Mouse (Mus musculus) ES-Bruce4 (cell line): ENCODE measurements around the gene 1700037H04Rik.

Source experiments
- CTCF ChIP-seq: IDR thresholded peaks from one replicate; pipeline ENCODE4 v1.8.1; 2011; ENCODE audit warnings: low read depth, low read length
- POLR2A ChIP-seq: IDR thresholded peaks from one replicate; pipeline ENCODE4 v1.8.1; 2011; ENCODE audit warnings: low read length; ENCODE audit not compliant: insufficient read depth

DNA sequence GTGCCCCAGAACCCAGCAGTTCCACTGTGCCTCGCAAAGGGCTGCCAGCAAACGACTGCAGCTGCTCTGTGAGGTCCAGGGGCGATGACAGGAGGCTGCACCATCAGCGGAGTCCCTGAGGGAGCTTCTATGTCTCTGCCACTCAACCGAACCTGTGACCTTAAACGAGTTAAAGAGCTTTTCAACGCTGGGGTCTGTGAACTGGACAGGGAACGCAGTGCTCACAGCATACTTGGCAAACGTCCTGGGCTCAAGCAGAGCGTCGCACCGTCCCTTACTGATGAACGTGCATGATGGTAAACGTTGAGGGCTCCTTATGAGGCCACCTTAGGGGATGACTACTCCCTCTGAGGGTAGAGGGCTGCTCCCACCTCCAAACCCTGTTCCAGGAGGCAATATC lies 26.5 kb upstream of the 1700037H04Rik start:
- no peak for TF ChIP-seq POLR2A
- TF ChIP-seq CTCF: no peak
